Mouse (Mus musculus) kidney, postnatal 10 days (tissue): Measurements from ENCODE around the gene Prkar2b.
A peak's percentile ranks its signal among the peaks of the same experiment; 100 is the strongest.

ENCODE experiments used
- DNase-seq: peaks from one replicate; pipeline ENCODE4 v3.0.0; 2021; ENCODE audit warnings: mixed read lengths

Gene Prkar2b

DNA sequence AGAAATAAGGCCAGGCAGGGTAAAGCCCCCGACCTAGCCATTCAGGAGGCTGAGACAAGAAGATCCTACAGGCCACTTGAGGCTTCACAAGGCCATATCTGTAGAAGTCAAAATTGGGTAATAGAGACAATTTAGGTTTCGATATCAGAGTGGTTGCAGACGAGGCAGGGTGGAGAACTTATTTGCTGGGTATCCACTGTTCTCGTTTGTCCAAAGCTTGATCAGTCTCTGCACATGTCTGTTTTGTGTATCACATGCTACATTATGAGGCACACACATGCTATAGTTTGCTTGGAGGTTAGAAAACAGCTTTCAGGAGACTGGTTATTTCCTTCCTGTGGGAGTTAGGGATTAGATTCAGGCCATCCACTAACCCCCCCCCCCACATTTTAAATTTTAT lies 105.3 kb downstream of the Prkar2b start:
- DNase-seq: no peak

DNA sequence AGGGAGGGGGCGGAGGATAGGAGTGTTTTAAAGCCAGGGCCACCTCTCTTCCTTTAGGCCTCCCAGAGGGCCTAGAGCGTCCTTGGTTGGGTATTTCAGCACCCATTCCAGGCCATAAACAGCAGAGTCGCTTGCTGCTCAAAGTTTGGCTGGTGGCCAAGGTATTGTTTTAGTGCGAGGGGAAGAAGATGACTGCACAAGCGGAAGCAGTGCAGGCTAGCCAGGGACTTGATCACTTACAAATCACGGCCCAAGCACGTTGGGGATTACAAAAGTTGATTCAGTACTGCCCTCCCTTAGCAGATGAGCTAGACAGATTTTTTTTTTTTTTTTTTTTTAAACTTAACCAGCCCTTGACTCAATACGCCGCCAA lies 110.5 kb downstream of the Prkar2b start:
- DNase-seq: no peak

DNA sequence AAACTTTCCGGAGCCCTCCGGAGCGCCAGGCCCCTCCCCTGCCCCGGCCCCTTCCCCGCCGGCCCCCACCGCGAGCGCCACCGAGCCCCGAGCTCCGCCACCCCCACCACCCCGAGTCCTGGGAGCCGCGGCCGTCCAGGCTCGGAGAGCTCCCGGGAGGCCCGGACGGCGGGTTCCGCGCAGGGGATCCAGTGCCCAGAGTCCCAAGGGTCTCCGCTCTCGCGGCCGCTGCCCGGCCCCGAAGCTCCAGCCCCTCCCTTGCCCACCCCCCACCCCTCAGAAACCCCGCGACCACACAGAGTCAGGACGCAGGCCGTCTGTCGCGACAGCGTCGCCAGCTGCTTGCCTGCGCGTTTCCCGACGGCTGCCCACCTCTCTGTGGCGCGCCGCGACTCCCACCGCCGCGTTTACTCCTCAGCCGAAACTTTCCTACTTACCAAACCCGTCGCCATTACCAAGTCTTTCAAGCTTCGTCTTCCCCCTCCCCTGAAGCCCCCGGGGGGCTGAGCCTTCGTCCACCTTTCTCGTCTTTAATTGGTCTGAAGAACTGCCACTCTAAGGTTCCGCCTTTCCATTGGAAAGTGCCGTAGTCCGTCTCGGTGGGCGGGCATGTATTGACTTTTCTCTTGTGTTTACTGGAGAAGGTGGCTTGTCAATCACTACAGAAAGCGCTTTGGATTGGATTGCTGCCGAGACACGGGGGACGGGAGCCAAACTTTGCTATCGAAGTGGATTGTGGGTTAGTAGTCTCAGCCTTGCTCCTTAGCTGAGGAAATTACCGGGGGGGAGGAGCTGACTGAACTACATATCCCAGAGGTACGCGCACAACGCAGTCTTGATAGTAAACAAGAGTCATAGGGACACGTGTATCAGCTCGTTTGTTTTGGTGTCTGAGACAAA lies 111.1 kb downstream of the Prkar2b start, which contains the start of gene Hbp1:
TSS of gene Hbp1 (minus strand) at position 777 of the 900 bp plus-strand sequence.
- DNase-seq: peak; percentile 98

DNA sequence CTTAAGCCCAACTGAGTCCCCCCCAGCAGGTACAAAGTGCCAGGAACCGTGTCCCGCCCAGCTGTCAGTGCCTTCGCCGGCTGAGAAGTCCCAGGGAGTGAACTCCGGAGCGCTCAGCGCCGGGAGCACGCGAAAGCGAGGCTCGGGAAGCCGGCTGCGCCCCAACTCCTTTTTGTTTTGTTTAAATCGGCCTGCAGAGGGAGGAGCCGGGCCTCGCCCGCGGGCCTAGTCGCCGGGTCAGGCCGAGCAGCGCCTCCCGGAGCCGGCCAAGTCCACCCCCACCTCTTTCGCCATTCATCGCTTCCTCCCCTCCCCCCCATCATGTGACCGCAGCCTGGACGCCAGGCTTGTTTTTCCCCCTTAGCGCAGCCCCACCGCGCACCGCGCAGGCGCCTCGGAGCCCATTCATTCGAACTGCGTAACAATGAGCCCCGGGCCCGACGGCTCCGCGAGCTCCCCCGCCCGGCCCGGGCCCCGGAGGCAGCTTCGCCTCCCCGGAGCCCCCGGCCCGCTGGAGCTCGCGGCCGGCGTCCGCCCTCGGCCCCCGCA lies 111.8 kb downstream of the Prkar2b start:
- DNase-seq: peak; percentile 97

DNA sequence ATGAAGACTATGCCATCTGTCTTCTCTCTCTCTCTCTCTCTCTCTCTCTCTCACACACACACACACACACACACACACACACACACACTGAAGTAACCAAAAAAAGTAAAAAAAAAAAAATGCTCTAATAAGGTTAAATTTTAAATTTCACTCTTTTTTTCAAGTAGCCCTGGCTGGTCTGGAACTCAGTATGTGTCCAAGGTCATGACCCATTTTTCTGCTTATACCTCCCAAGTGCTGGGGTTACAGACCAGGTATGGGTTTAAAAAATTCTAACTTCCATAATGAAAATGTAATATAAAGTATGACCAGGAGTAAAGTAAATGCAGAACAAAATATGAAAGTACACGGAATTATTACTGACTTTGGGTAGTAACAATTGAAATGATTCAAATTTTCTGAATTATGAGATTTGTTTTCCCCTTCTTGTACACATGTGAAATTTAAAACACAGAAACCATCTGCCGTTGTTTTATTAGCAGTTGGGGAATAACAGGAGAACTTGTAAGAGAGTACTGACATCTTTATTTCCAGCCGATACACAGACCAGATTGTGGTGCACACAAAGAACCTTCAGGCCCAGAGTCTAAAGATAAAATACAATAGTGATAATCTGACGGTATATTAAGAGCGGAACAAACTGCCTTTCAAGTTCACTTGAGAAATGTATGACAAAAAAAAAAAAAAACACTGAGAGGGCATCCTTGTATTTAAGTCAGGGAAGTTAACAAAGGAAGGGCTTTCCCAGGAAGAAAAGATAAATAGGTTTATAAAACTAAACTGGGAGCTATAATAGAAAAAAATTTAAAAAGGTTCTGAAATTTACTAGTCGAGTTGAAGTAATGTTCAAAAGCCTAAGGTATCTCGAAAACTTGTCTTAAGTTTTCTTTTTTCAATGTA lies 112.7 kb downstream of the Prkar2b start:
- no peak for DNase-seq

DNA sequence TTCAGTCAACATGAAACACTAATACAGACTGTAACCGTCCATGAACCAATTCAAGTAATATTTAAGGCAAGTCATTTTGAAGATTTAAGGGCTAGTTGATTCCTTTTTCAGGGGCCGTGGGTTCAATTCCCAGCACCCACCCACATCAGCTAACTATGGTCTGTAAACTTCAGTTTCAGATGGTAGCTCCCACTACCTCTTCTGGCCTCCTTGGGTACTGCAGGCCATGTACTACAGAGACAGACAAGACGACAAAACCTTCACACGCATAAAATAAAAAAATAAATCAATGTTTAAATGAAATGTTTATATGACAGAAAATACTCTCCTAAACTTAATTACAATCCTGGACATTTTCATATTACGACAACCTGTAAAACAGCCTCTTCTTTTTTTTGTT lies 113.6 kb downstream of the Prkar2b start:
- peak; percentile 28 for DNase-seq

DNA sequence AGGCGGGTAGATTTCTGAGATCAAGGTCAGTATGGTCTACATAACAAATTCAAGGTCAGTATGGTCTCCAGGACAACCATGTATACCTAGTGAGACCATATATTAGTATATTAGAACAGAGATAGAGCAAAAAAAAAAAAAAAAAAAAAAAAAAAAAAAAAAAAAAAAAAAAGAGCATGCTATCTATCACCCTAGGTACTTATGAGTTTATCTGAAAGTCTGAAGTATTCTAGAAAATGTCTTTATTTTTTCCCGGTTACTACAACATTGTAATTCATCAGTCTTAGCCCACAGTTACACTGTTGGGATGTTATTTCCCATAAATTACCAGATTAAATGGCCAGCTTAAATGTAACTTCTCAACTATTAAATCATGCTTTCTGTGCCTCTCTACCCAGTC lies 116.7 kb downstream of the Prkar2b start:
- DNase-seq: no peak

DNA sequence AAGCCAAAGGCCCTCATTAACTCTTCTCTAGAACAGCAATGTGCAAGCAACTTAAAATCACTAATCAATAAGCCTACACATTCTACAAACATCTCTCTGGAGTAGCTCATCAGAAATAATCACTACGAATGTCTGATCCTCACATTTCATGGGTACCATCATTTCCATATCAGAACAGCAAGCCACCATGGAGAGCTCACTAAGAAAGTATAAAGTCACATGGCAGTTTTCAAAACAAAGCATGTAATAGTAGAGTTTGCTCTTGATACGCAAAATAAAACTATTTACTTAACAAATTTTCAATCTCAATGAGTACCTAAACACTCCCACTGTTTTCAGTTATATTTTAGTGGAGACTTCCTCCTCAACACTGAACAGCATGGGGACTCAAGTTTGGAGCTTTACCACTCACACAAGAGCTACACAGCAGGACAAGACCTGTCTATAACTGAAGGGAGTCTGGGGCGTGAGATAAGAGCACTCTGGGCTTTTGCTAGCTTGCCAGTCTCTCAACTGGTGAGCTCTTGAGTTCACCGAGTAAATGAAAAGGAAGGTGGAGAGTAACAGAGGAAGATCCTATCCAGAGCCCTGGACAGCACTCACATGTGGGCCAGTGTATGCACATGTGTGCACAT lies 118.0 kb downstream of the Prkar2b start:
- DNase-seq: no peak

DNA sequence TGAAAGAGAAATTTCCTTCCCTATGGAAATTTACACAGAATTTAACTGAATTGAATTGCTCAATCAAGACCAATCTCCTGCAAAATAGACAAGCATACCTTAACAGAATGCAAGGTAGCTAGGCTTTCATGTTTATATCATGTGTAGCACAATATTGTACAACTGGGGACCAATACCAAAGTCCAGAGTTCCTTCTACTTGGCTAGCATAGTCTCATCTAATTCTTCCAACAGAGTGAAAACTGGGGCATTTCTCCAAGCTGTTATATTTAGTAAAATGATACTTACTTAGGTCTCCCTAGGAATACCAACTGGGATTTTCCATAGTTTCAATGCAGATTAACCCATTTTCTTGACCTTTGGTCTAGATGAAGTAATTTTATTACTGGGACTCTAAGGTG lies 122.1 kb downstream of the Prkar2b start:
- no peak for DNase-seq

DNA sequence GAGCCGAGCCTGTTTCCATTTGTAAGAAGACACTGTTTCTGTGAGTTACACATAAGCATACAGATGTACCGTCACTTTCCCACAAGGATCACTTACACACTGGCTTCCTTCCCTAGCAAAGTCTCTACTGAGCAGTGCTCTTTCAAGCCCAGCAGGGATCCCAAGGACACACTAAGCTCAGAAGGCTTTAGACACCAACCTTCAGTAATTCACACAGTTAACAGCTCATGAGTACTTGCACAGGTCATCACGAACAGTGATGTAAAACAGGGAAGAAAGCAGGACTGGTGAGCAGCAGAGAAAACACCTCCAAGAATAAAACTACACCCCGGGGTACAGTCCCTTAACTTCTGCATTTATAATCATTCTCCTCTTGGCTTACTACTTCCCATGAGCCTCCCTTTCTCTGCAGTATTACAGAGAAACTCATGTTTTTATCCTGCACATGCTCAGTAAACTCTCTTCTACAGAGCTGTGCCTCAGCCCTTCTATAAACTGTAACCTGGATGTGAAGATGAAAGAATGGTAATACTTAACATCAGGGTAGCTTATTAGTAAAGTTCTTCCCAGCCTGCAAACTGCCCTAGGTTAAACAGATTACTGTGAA lies 122.6 kb downstream of the Prkar2b start:
- DNase-seq: no peak

DNA sequence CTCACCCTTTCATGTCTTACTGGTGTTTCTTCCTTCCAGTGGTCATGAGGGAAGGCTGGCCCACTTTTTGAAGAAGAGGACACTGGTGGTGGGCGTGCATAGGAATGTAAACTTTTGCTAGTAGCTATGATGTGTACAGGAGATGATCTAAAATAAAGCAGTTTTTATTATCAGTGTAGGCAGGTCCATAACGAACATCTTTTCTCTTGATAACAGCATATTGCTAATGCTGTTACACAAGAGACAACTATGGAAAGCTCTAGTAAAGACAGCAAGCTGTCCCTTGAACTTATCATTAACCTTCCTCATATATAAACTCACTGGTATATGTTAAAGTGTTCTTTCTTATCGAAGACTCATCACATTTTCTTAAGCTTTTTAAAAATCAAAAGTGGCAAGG lies 123.5 kb downstream of the Prkar2b start:
- no peak for DNase-seq

DNA sequence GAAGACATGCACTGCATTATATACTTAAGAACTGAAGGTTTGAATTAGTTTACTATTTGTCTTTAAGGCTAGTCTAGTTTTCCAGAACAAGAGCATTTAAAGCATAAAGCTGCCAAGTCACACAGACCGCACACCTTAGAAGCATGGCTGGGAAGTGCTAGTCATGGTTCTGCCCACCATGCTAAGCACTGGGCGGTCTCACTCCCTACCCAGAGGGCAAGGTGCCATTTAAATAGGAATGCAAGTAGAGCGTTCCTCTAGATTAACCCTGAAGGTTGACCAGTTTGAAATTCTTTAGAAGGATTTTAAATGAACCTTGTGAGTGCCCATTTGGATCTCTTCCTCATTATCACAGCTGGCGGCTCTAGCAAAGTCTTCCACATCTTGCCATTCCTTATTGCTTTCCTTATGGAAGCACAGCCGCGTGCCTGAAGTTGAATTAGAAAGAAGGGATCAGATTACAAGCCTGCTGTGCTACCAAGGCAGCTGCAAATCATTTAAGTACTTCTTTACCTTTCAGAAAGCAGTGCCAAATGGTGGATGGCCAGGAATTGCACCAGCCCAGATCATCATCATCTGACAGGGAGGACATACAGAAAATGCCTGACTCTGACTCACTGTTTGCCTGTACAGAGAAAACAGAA lies 124.3 kb downstream of the Prkar2b start:
- DNase-seq: no peak

DNA sequence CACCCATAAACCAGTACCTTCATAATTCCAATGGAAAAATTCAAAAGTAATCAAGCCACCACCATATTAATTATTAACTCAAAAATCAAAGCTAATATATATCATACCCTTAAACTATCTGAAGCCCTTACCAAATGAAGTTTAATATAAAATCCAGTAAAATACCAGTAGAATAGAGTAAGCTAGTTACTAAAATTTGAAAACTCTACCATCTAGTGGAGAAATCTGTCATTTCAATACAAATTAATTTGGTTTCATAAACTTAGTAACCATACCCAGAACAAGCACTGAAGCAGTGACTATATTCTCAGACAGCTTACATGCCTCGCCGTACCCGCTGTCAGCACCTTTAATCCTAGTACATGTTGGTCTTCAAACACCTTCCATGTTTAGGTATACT lies 129.3 kb downstream of the Prkar2b start:
- DNase-seq: no peak

DNA sequence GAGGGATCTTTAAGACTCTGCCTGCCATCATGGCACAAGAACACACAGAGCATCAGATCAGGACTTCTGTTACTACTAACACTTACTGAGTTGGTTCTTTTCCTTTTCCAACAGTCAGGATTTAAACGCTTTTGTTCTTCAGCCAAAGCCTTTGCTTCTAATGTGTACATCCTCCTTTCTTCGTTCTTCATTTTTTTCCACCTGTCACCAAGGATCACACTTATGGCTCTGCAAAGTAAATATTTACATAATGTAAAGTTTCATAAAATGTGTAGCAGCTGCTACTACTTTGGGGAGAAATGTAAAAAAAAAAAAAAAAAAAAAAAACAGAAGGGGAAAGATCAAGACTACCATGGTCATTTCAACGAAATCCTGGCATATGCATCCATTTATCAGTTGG lies 132.6 kb downstream of the Prkar2b start:
- no peak for DNase-seq

DNA sequence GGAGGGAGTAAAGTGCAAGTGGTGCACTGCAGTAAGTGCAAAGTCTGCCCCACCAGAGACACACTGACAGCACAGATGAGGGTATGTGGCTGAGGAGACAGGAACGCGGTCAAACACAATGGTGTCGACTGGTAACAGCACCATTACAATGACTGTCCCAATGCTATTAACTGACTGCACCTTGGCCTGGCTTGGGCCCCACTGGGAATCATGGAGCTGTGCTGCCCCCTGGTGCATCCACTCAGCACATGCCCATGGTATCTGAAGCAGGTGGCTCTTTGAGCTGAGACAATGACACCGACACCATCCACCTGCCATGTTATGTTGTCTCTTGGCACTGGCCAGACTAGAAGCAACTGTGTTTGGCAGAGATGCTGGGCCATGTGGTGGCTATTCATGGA lies 134.4 kb downstream of the Prkar2b start:
- peak; percentile 73 for DNase-seq

DNA sequence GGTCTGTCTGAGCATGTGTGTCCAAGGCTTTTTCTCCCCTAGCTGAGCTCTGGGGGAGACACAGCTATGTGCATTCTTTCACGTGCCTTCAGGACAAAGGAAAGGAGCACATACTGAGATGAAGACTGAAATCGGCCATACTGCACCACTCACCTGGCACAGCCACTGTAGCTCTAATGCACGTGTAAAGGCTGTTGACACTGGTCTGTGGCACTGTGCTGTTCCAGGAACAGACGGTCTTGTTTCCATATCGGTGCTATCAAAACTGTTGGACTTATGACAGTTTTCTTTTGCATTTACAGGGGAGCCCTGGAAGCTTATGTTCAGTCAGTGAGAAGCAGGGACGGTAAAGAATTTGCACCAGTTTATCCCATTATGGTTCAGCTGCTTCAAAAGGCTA lies 135.8 kb downstream of the Prkar2b start:
- no peak for DNase-seq

DNA sequence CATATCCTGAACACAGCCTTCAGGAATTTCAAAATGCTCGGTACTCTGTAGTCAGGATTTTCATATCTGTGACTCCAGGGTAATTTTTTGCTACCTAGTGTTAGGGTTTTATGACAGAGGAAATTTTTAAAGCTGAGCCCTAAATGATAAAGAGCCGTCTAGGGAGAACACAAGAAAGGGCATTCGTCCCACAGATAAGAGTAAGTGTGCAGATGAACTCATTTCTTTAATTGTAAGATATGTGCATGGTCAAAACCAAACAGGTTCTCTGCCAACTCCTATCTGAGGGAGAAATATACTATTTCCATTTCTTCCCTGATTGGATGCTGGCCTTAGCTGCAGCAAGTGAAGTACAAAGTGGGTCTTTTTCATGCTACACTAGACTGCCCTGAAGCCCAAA lies 137.0 kb downstream of the Prkar2b start:
- DNase-seq: no peak

DNA sequence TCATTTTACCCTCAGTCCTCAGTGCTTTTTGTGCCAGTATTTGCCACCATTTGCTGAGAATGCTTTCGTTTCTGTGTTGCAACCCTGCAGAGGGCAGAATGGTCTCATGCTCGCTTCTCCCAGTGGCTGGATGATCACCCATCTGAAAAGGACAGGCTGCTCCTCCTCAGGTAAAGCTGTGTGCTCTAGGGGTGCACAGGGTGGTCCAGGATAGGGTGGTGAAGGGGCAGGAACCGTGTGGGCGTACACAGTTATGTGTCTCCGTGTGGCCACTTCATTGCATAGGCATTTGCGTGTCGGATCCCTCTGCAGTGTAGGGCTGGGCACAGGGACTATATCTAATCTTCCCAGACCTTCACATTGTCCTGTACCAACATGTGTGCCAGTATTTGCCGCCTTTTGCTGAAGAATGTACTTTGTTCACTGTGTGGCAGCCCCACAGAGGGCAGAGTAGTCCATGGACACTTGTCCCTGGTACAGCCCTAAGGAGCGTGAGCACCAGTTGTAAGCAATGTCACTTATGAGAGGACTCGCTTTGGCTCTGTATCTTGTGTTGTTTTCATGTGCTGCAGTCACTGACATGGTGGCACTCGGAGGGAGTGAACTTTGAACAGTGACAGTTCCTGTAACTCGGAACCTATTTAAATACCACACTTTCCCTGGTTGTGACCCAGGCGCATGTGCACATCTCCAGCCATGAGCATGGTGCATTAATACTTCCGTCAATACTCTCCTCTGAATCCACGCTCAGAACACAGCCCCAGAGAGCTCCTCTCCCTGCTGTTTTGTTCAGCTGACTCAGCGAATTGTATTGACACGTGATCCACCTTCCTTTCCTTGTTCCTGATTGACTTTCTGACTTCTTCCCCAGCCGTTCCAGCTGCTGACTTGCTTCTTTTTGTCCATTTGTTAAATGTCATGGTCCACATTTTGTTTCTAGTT lies 140.4 kb downstream of the Prkar2b start:
- DNase-seq: no peak

DNA sequence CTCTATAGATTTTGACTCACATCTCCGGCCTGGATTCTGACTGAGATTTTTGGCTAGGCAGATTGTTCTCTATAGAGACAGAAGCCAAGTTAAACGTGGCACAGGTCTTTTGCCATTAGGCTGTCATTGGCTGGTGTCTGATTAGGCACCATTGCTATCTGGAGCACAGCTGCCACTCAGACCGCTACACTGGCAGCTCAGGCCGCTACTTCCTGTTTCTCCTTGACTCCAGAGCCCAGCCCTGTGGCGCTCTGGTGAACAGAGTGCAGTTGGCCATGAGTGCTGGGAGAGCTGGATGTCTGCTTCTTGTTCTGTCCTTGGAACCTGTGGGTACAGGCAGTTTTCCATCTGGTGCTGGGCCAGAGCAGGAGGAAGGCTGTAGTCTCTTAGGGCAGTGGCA lies 143.9 kb downstream of the Prkar2b start:
- DNase-seq: no peak

DNA sequence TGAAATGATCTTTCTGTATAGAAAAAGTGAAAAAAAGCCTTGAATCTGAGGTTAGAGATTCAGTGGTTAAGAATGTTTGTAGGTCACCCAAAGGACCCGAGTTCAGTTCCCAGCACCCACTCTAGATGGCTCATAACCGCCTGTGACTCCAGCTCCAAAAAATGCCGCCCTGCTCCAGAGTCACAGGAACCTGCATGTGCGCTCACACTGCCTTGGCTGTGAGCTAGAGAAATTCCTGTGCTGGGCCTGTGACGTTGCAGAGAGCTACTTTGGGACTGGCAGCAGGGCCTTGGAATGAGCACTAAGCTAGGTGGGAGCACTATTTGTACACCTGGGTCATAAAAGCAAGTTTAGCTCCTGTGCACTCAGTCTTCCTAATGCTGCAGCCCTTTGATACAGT lies 144.4 kb downstream of the Prkar2b start:
- DNase-seq: no peak

DNA sequence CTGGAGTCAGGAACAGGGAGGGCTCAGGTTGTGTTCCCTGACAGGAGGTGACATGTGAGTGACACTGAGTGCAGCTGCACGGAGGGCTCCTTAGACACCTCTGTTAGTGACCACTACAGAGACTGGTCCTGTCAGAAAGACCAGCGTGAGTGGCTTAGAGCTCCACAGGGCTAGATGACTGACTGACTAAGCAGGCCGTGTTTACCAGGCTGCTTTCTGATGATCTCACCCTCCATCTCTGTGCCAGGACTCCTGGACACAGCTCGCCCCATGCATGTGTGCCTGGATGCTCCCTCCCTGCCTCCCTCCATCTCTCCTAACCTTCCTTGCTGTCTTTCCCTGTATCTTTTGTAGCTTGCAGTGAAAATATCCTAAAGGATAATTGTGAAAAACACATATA lies 147.5 kb downstream of the Prkar2b start:
- no peak for DNase-seq
